Mouse (Mus musculus) left cerebral cortex, postnatal 4 days (tissue): Measurements from ENCODE around the gene Olfr1431. TPM values are rescaled to one million over a fixed set of nuclear protein-coding genes. Genes with fewer than 3 reads are reported as not detected.
"Not testable (repeated sequence)": the region's sequence is repeated elsewhere in the genome, so short reads cannot be mapped to it uniquely, and the experiment has no call there.

Experiments
- DNase-seq: peaks from one replicate; pipeline ENCODE4 v3.0.0-alpha.2; 2022
- intact Hi-C: fragments of 180-260 bp; cut with DNase I; formaldehyde crosslinking; loops from one replicate; pipeline ENCODE4 v1.15.1; 2025
- total RNA-seq, 2 experiments: library from RNA; stranded (reverse); gene quantifications; 2 replicates each; pipeline ENCODE4 v1.2.3; 2021

Gene Olfr1431
- not detected for total RNA-seq

GRCm38 (mm10) chr19:12200334-12200733, at the start of gene Olfr1431:
TSS of gene Olfr1431 (plus strand) at chr19:12200634.
- intact Hi-C loops: no loop called here
- DNase-seq: no peak

GRCm38 (mm10) chr19:12170062-12170599, 30.3 kb upstream of the Olfr1431 start, which contains the start of gene Olfr1555-ps1:
TSS of gene Olfr1555-ps1 (minus strand) at chr19:12170112.
- intact Hi-C loops: not testable (repeated sequence)

GRCm38 (mm10) chr19:12175431-12175830, 25.0 kb upstream of the Olfr1431 start:
- intact Hi-C loops, DNase-seq: not testable (repeated sequence)

More at GRCm38 (mm10) chr19:12170062-12170599, 30.3 kb upstream of the Olfr1431 start, which contains the start of gene Olfr1555-ps1:
- not testable (repeated sequence) for DNase-seq

GRCm38 (mm10) chr19:12199076-12199475, 1.4 kb upstream of the Olfr1431 start:
- intact Hi-C loops, DNase-seq: not testable (repeated sequence)

GRCm38 (mm10) chr19:12232496-12232895, 32.1 kb downstream of the Olfr1431 start, which contains the start of gene Olfr1432:
TSS of gene Olfr1432 (minus strand) at chr19:12232596.
- intact Hi-C loops, DNase-seq: not testable (repeated sequence)

- no peak for DNase-seq
- intact Hi-C loops: no loop called here
Observed at GRCm38 (mm10) chr19:12241559-12241958, 41.1 kb downstream of the Olfr1431 start, which contains the start of gene Olfr262. TSS of gene Olfr262 (minus strand) at chr19:12241659.

- intact Hi-C loops: no loop called here
- no peak for DNase-seq
Observed at GRCm38 (mm10) chr19:12260732-12261131, 60.3 kb downstream of the Olfr1431 start, which contains the start of gene Olfr235. TSS of gene Olfr235 (plus strand) at chr19:12261032.

Other genes starting within 250 kb of the Olfr1431 start
- gene Osbp, start 234.7 kb upstream of the Olfr1431 start, total RNA-seq: 10 to 100 TPM; 52.5 to 54.4 TPM
- gene Olfr1423, start 159.3 kb upstream of the Olfr1431 start, total RNA-seq: not detected
- not detected for gene Olfr1424, start 138.0 kb upstream of the Olfr1431 start, total RNA-seq
- not detected for gene Olfr1425, start 122.9 kb upstream of the Olfr1431 start, total RNA-seq
- gene Olfr1426, start 108.6 kb upstream of the Olfr1431 start, total RNA-seq: not detected
- not detected for gene Olfr1427, start 97.3 kb upstream of the Olfr1431 start, total RNA-seq
- not detected for gene Olfr1428, start 84.7 kb upstream of the Olfr1431 start, total RNA-seq
- not detected for gene Olfr76, start 77.4 kb upstream of the Olfr1431 start, total RNA-seq
- not detected for gene Olfr1555-ps1, start 30.5 kb upstream of the Olfr1431 start, total RNA-seq
- not detected for gene Olfr1432, start 32.0 kb downstream of the Olfr1431 start, total RNA-seq
- gene Olfr262, start 41.0 kb downstream of the Olfr1431 start, total RNA-seq: not detected
- gene Olfr235, start 60.4 kb downstream of the Olfr1431 start, total RNA-seq: under 1 TPM in 1 of 2 experiments, not detected in 1; 0.18 TPM
- not detected for gene Olfr1434, start 79.2 kb downstream of the Olfr1431 start, total RNA-seq
- gene Olfr1436, start 98.5 kb downstream of the Olfr1431 start, total RNA-seq: not detected
- gene Olfr1437, start 124.5 kb downstream of the Olfr1431 start, total RNA-seq: not detected
- gene Olfr1438-ps1, start 135.3 kb downstream of the Olfr1431 start, total RNA-seq: not detected
- gene Olfr1440, start 186.6 kb downstream of the Olfr1431 start, total RNA-seq: not detected
- not detected for gene Olfr1441, start 216.8 kb downstream of the Olfr1431 start, total RNA-seq
- not detected for gene Pfpl, start 227.3 kb downstream of the Olfr1431 start, total RNA-seq